Comparison of ENCODE assay signal across 7 mouse cellular contexts in genomic region chr4:129542592-129543141, GRCm38 (mm10). TPM values are rescaled to one million over a fixed set of nuclear protein-coding genes. Genes with fewer than 3 reads are reported as not detected.
DNase-seq lines count a peak whose midpoint lies in the region; ATAC-seq and TF ChIP-seq lines count a peak whose summit lies in the region.

Hdac1 (minus strand) TSS chr4:129542713.

- WGBS in embryonic facial prominence, embryonic 10.5 days = 1% methylated on average over 46 of the region's 46 CpGs
- WGBS in intestine, postnatal 0 days = under 1% methylated on average over 46 of the region's 46 CpGs
- WGBS in midbrain, embryonic 12.5 days = under 1% methylated on average over 46 of the region's 46 CpGs
- WGBS in small intestine, adult 2 months = under 1% methylated on average over 46 of the region's 46 CpGs

- TF ChIP-seq POLR2A in small intestine, adult 2 months (IDR thresholded peaks at IDR 0.05; ENCODE audit: low read depth, low read length) = peak; percentile 71; the same call in 1 of the 2 replicates

- no peaks in the 10 kb centered on the region for H3K9me3 ChIP-seq in embryonic facial prominence, embryonic 10.5 days
- H3K9me3 ChIP-seq in intestine, postnatal 0 days (ENCODE audit: control insufficient read depth) = no peaks in the 10 kb centered on the region
- H3K9me3 ChIP-seq in midbrain, embryonic 12.5 days = no peaks in the 10 kb centered on the region

- H3K27me3 ChIP-seq in embryonic facial prominence, embryonic 10.5 days (replicated peaks; ENCODE audit: low read depth, poor library complexity, severe bottlenecking) = no peaks in the 10 kb centered on the region
- no peaks in the 10 kb centered on the region for H3K27me3 ChIP-seq in intestine, postnatal 0 days (replicated peaks; ENCODE audit: control insufficient read depth, insufficient read depth, low read length)
- no peaks in the 10 kb centered on the region for H3K27me3 ChIP-seq in midbrain, embryonic 12.5 days
- H3K27me3 ChIP-seq in small intestine, adult 2 months (ENCODE audit: control insufficient read depth, insufficient read depth, low read length) = no peaks in the 10 kb centered on the region

- H3K9ac ChIP-seq in intestine, postnatal 0 days (ENCODE audit: low read depth, low read length) = peak within 1 kb of the TSS; percentile 62
- H3K9ac ChIP-seq in midbrain, embryonic 12.5 days (replicated peaks) = peak within 1 kb of the TSS; percentile 90

- DNase-seq in adrenal gland, postnatal 10 days = peak; percentile 99
- peak; percentile 100 for DNase-seq in embryonic facial prominence, embryonic 10.5 days (ENCODE audit: low spot score)
- DNase-seq in gonadal fat pad, adult 2 months (ENCODE audit: low read depth) = peak; percentile 50
- DNase-seq in left cerebral cortex, postnatal 4 days = peak; percentile 100

- TF ChIP-seq CTCF in intestine, postnatal 0 days (IDR thresholded peaks at IDR 0.05; ENCODE audit: low read depth) = peak; percentile 51
- 0 out of 2 replicates have a peak, but pooled peaks have one; percentile 13 for TF ChIP-seq CTCF in small intestine, adult 2 months (IDR thresholded peaks at IDR 0.05; ENCODE audit: extremely low read depth, insufficient read length, insufficient replicate concordance, low read depth, low read length)

- H3K4me3 ChIP-seq in embryonic facial prominence, embryonic 10.5 days = peak within 1 kb of the TSS; percentile 96
- peak within 1 kb of the TSS; percentile 76 for H3K4me3 ChIP-seq in intestine, postnatal 0 days (ENCODE audit: low read depth, low read length)
- peak within 1 kb of the TSS; percentile 78 for H3K4me3 ChIP-seq in midbrain, embryonic 12.5 days
- peak within 1 kb of the TSS; percentile 99 for H3K4me3 ChIP-seq in small intestine, adult 2 months (ENCODE audit: low read depth, low read length)

- peak within 1 kb of the TSS; percentile 78 for H3K4me2 ChIP-seq in intestine, postnatal 0 days (replicated peaks; ENCODE audit: low read depth)
- peak within 1 kb of the TSS; percentile 70 for H3K4me2 ChIP-seq in midbrain, embryonic 12.5 days (replicated peaks)

- intact Hi-C loops in left cerebral cortex, postnatal 4 days (cut with DNase I) = no loop called here

- peaks cover 26% of the 10 kb centered on the region for H3K4me1 ChIP-seq in embryonic facial prominence, embryonic 10.5 days
- H3K4me1 ChIP-seq in intestine, postnatal 0 days (replicated peaks; ENCODE audit: control insufficient read depth, insufficient read depth, low read length) = no peaks in the 10 kb centered on the region
- peaks cover 19% of the 10 kb centered on the region for H3K4me1 ChIP-seq in midbrain, embryonic 12.5 days
- peaks cover 5% of the 10 kb centered on the region for H3K4me1 ChIP-seq in small intestine, adult 2 months (ENCODE audit: control insufficient read depth, insufficient read depth, insufficient read length, low read length)

- peak; percentile 100 for ATAC-seq in intestine, postnatal 0 days
- ATAC-seq in midbrain, embryonic 12.5 days (ENCODE audit: low FRiP score, low read depth) = peak; percentile 99

- H3K27ac ChIP-seq in embryonic facial prominence, embryonic 10.5 days (replicated peaks) = peak within 1 kb of the TSS; percentile 96
- peak within 1 kb of the TSS; percentile 79 for H3K27ac ChIP-seq in intestine, postnatal 0 days (ENCODE audit: low read depth, low read length)
- H3K27ac ChIP-seq in midbrain, embryonic 12.5 days (replicated peaks) = peak within 1 kb of the TSS; percentile 82
- H3K27ac ChIP-seq in small intestine, adult 2 months (ENCODE audit: insufficient read depth, low read depth, low read length) = peak within 1 kb of the TSS; percentile 71

- peaks cover 34% of the 10 kb centered on the region for H3K36me3 ChIP-seq in embryonic facial prominence, embryonic 10.5 days (replicated peaks)
- H3K36me3 ChIP-seq in intestine, postnatal 0 days (ENCODE audit: control insufficient read depth, insufficient read depth) = no peaks in the 10 kb centered on the region; the same call in 1 of the 2 replicates
- peaks cover 14% of the 10 kb centered on the region for H3K36me3 ChIP-seq in midbrain, embryonic 12.5 days
- H3K36me3 ChIP-seq in small intestine, adult 2 months (ENCODE audit: control insufficient read depth, insufficient read depth, low read length) = no peaks in the 10 kb centered on the region

RNA-seq across cellular contexts. Expression of gene Hdac1, which starts in this region (rescaled TPM):
- total RNA-seq in adrenal gland, postnatal 10 days (2021) = 10 to 100 TPM; 54.5 to 59.1 TPM
- polyA plus RNA-seq in embryonic facial prominence, embryonic 10.5 days (2016; fragmentation: Nextera tagmentation; extraction: Ambion mirVana) = 302 and 304 TPM in 2 replicates
- polyA plus RNA-seq in gonadal fat pad, adult 2 months (2012; rRNA removed) = 50.9 and 79.7 TPM in 2 replicates
- 89.9 and 91.7 TPM in 2 replicates for polyA plus RNA-seq in intestine, postnatal 0 days (2015; fragmentation: Nextera tagmentation; extraction: Ambion mirVana)
- total RNA-seq in left cerebral cortex, postnatal 4 days (2021) = 10 to 100 TPM; 39.8 to 43.5 TPM
- 188 and 190 TPM in 2 replicates for polyA plus RNA-seq in midbrain, embryonic 12.5 days (2016; fragmentation: Nextera tagmentation; extraction: Ambion mirVana)
- polyA plus RNA-seq in small intestine, adult 2 months (2012; rRNA removed) = 13.7 and 31.1 TPM in 2 replicates

Comparison
In these comparisons a context has a peak if more than half of its experiments do, and no peak if none do; other contexts are left out.
1. Peak in every context shown above with its lines: DNase-seq, ATAC-seq, H3K4me3 ChIP-seq and H3K27ac ChIP-seq.
2. DNase-seq: peak in every context shown above with its lines; median percentile 100 in embryonic facial prominence, embryonic 10.5 days; 100 in left cerebral cortex, postnatal 4 days; 99 in adrenal gland, postnatal 10 days; 50 in gonadal fat pad, adult 2 months.